Mouse (Mus musculus): ENCODE data around the gene Hsf2bp.

- TF ChIP-seq FLI1 (IDR thresholded peaks at IDR 0.05; ENCODE audit: low read length) (no peak), GATA1 (IDR thresholded peaks at IDR 0.05; ENCODE audit: borderline replicate concordance, low read length) (no peak)
Measured at GRCm38 (mm10) chr17:31992004-31992403, 44.1 kb downstream of the Hsf2bp start.

Measured in megakaryocyte, embryonic 14.5 days (primary cell).